ENCODE assay signal across 10 mouse cellular contexts in genomic region chr4:133299701-133300100, GRCm38 (mm10). TPM values are rescaled to one million over a fixed set of nuclear protein-coding genes. Genes with fewer than 3 reads are reported as not detected.
DNase-seq lines count a peak whose midpoint lies in the region; ATAC-seq lines count a peak whose summit lies in the region.
"Had no signal": no experiment of that assay in that cellular context is flagged by ENCODE, and none has a peak within 500 bp of the region (broad histone marks: within the 10 kb centered on the region; RNA-seq: fewer than 3 reads in every experiment).

No protein-coding gene starts in this region.

- H3K27me3 ChIP-seq in heart, embryonic 13.5 days (replicated peaks): no peaks in the 10 kb centered on the region
- H3K27me3 ChIP-seq in embryonic facial prominence, embryonic 10.5 days (replicated peaks; ENCODE audit: low read depth, poor library complexity, severe bottlenecking): peaks cover 5% of the 10 kb centered on the region

- ATAC-seq in heart, embryonic 13.5 days (ENCODE audit: extremely low read depth, insufficient number of reproducible peaks, low FRiP score, low TSS enrichment): no peak
- ATAC-seq: CD4-positive, CD25-positive, alpha-beta regulatory T cell, adult 4 months had no signal

- H3K4me2 ChIP-seq in heart, embryonic 13.5 days: no peak overlapping the region

- H3K4me3 ChIP-seq in heart, embryonic 13.5 days: no peak overlapping the region
- no peak overlapping the region for H3K4me3 ChIP-seq in embryonic facial prominence, embryonic 10.5 days

- H3K4me1 ChIP-seq in heart, embryonic 13.5 days: peaks cover 31% of the 10 kb centered on the region
- H3K4me1 ChIP-seq in embryonic facial prominence, embryonic 10.5 days: peaks cover 28% of the 10 kb centered on the region

- intact Hi-C loops in heart, postnatal 10 days (cut with DNase I): loop anchor here (5.0 kb wide), 3 partner anchors 47 to 352 kb away; no protein-coding TSS in a partner anchor

- WGBS in heart, embryonic 13.5 days: 54% methylated on average over 5 of the region's 5 CpGs
- WGBS in embryonic facial prominence, embryonic 10.5 days: 79% methylated on average over 5 of the region's 5 CpGs

- H3K27ac ChIP-seq in heart, embryonic 13.5 days (replicated peaks): no peak overlapping the region; the same call in 1 of the 2 replicates
- H3K27ac ChIP-seq in embryonic facial prominence, embryonic 10.5 days (replicated peaks): peak overlapping the region; percentile 63; the same call in 1 of the 2 replicates

- H3K9me3 ChIP-seq in heart, embryonic 13.5 days: no peaks in the 10 kb centered on the region
- no peaks in the 10 kb centered on the region for H3K9me3 ChIP-seq in embryonic facial prominence, embryonic 10.5 days

- no peak for DNase-seq in heart, adult 18-20 months
- DNase-seq in embryonic facial prominence, embryonic 10.5 days (ENCODE audit: low spot score): no peak
- DNase-seq in layer of hippocampus, postnatal 14 days (ENCODE audit: low spot score in 2 of 2): peak; percentile 66 to 72
- peak; percentile 66 for DNase-seq in right cerebral cortex, postnatal 14 days
- DNase-seq in adrenal gland, postnatal 10 days: no peak
- DNase-seq in thymus, postnatal 4 days: no peak
- no peak for DNase-seq in heart, postnatal 10 days
- DNase-seq: gastrocnemius, postnatal 14 days had no signal

- peak overlapping the region; percentile 0; the same call in 1 of the 2 replicates for H3K9ac ChIP-seq in heart, embryonic 13.5 days

- peaks cover 75% of the 10 kb centered on the region for H3K36me3 ChIP-seq in heart, embryonic 13.5 days
- H3K36me3 ChIP-seq in embryonic facial prominence, embryonic 10.5 days (replicated peaks): peaks cover 89% of the 10 kb centered on the region

RNA-seq across cellular contexts. Expression of gene Tmem222, which starts 22.1 kb away (rescaled TPM):
- polyA plus RNA-seq in heart, embryonic 13.5 days (2015; fragmentation: Nextera tagmentation; extraction: Ambion mirVana): 57.1 and 60.2 TPM in 2 replicates
- total RNA-seq in heart, adult 18-20 months (2021): 10 to 100 TPM; 32.7 to 34.6 TPM
- 81.4 and 86.7 TPM in 2 replicates for polyA plus RNA-seq in embryonic facial prominence, embryonic 10.5 days (2016; fragmentation: Nextera tagmentation; extraction: Ambion mirVana)
- total RNA-seq in layer of hippocampus, postnatal 14 days (2021): 10 to 100 TPM; 78.2 to 78.4 TPM
- 10 to 100 TPM; 49.5 to 54.8 TPM for total RNA-seq in adrenal gland, postnatal 10 days (2021)
- 10 to 100 TPM; 28.7 to 31.7 TPM for total RNA-seq in heart, postnatal 10 days (2021)

RNA-seq across cellular contexts. Expression of gene Sytl1, which starts 36.8 kb away (rescaled TPM):
- 0.32 and 0.78 TPM in 2 replicates for polyA plus RNA-seq in heart, embryonic 13.5 days (2015; fragmentation: Nextera tagmentation; extraction: Ambion mirVana)
- under 1 TPM; 0.22 to 0.72 TPM for total RNA-seq in heart, adult 18-20 months (2021)
- 1.3 and 1.6 TPM in 2 replicates for polyA plus RNA-seq in embryonic facial prominence, embryonic 10.5 days (2016; fragmentation: Nextera tagmentation; extraction: Ambion mirVana)
- total RNA-seq in layer of hippocampus, postnatal 14 days (2021): under 1 TPM; 0.19 to 0.44 TPM
- total RNA-seq in adrenal gland, postnatal 10 days (2021): 1 to 10 TPM; 5.2 to 6.3 TPM
- 1 to 10 TPM in 1 of 2 experiments, under 1 TPM in 1; 0.74 to 1.5 TPM for total RNA-seq in heart, postnatal 10 days (2021)

RNA-seq across cellular contexts. Expression of gene Wdtc1, which starts 53.6 kb away (rescaled TPM):
- 11.3 and 11.9 TPM in 2 replicates for polyA plus RNA-seq in heart, embryonic 13.5 days (2015; fragmentation: Nextera tagmentation; extraction: Ambion mirVana)
- total RNA-seq in heart, adult 18-20 months (2021): 10 to 100 TPM; 71.9 to 73.6 TPM
- 17.2 and 17.7 TPM in 2 replicates for polyA plus RNA-seq in embryonic facial prominence, embryonic 10.5 days (2016; fragmentation: Nextera tagmentation; extraction: Ambion mirVana)
- 10 to 100 TPM; 67.8 to 68.9 TPM for total RNA-seq in layer of hippocampus, postnatal 14 days (2021)
- total RNA-seq in adrenal gland, postnatal 10 days (2021): 10 to 100 TPM; 46.3 to 50.1 TPM
- total RNA-seq in heart, postnatal 10 days (2021): 10 to 100 TPM; 55.3 to 58.8 TPM

RNA-seq across cellular contexts. Expression of gene Map3k6, which starts 59.1 kb away (rescaled TPM):
- polyA plus RNA-seq in heart, embryonic 13.5 days (2015; fragmentation: Nextera tagmentation; extraction: Ambion mirVana): 2.3 and 2.6 TPM in 2 replicates
- 10 to 100 TPM; 22.5 to 30.1 TPM for total RNA-seq in heart, adult 18-20 months (2021)
- polyA plus RNA-seq in embryonic facial prominence, embryonic 10.5 days (2016; fragmentation: Nextera tagmentation; extraction: Ambion mirVana): 1.7 and 1.8 TPM in 2 replicates
- 10 to 100 TPM in 1 of 2 experiments, 1 to 10 TPM in 1; 5.3 to 10.2 TPM for total RNA-seq in layer of hippocampus, postnatal 14 days (2021)
- 10 to 100 TPM; 17.2 to 36.7 TPM for total RNA-seq in adrenal gland, postnatal 10 days (2021)
- total RNA-seq in heart, postnatal 10 days (2021): 10 to 100 TPM in 1 of 2 experiments, 1 to 10 TPM in 1; 8.2 to 30.7 TPM

Comparison
In these comparisons a context has a peak if more than half of its experiments do, and no peak if none do; other contexts are left out.
1. DNase-seq: peak in layer of hippocampus, postnatal 14 days (2 of 2) and right cerebral cortex, postnatal 14 days (single experiment); none in heart, adult 18-20 months (0 of 2), embryonic facial prominence, embryonic 10.5 days (single experiment), adrenal gland, postnatal 10 days (single experiment), thymus, postnatal 4 days (single experiment) and heart, postnatal 10 days (0 of 2).